Mouse (Mus musculus) mesoderm, embryonic 11.5 days (tissue): ENCODE measurements around the gene Rptor.

Experiments
- DNase-seq: peaks from one replicate; pipeline ENCODE4 v3.0.0-alpha.2; 2012; ENCODE audit warnings: low read depth, low spot score

Rptor gene

DNA sequence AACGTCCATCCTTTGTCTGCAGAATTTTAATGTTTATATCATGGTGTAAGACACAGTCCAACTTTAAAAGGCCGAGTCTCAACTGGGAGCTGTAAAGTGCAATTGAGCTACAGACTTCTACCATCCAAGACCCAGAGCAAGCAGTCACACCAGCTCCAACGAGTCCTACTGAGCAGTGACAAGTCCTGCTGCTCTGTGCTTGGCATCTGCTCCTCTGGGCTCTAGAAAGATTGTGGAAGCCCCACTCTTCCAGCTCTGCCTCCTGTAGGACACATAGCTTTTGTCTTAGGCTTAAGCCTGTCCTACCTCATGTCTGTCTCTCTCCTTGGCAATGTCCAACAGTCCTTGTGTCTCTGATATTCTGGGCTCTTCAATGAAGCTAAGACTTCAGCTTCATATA lies 84.6 kb downstream of the Rptor start:
- no peak for DNase-seq

DNA sequence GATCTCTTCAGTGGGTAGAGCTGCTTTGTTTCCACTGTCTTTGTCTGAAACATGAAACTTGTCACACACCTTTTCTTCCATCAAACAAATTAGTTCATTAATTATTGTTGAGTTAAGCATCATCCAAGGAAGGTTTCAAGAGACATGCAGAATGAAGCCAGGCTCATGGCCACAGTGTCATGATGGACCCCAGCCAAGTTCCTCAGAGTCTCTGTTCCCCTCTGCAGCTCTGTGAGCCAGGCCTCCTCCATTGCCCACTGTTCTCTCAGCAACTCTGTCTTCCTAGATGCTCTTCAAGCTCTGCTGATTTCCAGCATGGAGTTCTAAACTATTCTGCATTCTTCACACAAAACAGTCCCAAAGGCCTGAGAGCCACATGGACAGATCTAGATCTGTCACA lies 85.3 kb downstream of the Rptor start:
- no peak for DNase-seq

DNA sequence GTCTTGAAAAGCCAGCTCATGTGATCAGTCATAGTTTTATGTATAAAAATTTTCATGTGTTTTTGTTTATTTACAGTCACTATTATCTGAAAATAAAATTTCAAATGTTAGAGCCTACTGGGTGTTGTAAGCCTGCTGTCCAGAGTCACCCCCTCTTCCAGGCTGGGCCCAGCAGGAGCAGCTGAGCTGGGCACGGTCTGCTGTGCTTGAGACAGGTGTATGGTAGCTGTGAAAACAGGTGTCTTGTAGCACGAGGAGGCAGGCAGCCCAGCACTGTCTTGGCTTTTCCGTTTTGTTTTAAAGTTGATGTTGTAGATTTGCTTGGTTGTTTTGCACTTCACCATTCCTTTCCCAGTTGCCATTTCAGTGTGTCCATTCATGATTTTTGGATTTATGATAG lies 87.2 kb downstream of the Rptor start:
- no peak for DNase-seq

DNA sequence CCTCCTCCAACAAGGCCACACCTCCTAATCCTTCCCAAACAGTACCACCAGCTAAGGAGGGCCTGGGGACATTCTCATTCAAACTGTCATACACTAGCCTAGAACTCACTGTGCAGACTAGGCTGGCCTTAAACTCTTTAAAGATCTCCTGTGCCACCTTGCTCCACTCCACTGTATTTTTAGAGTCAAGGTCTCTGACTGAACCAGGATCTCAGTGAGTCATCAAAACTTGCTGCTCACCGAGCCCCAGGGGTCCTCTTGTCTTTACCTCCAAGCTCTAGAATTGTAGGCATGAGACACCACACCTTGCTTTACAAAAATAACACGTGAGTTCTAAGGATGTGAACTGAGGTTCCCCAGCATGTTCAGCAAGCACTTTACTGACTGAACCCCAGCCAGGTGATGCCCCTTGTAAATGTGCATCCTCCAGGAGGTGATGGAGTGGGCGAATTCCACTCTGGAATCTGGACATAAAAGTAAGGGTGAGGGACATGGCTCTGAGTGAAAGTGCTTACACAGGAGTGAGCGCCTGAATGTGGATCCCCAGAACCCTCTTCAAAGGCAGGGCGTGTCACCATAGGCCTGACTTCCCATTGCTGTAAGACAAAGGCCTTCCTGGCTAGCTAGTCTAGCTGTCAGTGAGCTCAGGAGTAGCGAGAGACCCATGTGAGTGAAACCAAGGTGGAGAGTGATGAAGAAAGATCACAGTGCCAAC lies 89.6 kb downstream of the Rptor start:
- DNase-seq, result no peak

DNA sequence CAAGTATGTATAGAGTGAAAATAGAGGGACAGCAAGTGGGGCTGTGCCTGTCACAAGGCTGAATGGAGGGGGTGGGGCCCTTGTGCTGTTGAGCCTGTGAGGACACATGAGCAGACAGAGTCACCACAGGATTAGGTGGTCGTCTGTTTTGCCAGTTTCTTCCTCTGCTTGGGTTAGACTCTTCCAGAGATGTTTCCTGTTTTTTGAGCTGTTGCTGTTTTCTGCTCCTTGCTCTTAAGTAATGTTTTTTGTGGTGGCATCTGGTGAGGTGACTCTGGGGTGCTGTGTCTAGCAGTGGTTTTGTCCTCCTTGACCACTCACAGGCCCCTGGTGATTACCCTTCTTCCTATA lies 90.2 kb downstream of the Rptor start:
- no peak for DNase-seq

DNA sequence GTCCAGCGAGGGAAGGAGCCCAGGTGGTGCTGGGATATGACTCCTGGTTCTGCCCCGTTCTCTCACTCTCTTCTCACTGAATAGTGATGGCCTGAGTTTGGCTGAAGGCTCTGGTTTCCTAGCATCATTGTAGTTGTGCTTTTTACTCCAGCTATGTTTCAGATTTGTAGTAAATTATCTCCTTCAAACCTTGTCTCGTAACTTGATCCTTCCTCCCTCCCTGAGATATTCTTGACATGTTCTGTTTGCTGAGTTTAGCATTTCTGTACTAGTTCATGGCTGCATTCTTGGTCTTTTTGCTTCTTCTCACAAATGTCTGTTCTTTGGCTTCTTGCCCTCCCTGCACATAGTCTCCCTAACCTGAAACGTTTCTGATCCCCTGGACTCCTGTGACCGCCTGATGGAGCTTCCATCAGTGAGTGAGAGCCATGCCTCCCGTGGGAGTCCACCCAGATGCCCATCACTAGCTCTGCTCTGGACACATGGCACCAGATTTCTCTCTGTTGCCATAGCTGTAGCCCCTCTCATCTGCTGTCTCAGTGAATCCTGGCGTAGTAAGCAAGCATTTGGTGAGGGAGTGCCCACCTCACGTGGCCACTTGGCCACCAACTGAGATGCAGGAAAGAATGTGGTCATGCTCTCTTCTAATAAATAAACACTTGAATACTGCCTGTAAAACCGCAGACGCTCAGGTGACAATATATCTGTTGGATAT lies 91.6 kb downstream of the Rptor start:
- DNase-seq, result peak; percentile 20

DNA sequence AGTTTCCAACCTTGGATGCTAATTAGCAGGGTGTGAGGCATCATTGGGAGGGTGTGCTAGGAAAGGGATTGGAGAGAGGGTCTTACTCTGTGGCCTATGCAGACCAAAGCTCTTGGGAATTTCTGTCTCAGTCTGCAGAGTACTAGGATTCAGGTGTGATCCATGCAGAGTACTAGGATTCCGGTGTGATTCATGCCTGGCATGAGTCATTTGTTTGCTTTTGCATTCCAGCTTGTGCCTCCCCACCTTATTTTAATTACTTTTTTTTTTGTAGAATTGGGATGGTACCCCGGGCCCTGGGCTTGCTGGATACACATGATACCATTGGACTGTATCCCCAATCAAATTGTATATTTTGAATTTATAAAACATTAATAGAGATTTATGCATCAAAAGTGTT lies 93.7 kb downstream of the Rptor start:
- DNase-seq, result no peak

DNA sequence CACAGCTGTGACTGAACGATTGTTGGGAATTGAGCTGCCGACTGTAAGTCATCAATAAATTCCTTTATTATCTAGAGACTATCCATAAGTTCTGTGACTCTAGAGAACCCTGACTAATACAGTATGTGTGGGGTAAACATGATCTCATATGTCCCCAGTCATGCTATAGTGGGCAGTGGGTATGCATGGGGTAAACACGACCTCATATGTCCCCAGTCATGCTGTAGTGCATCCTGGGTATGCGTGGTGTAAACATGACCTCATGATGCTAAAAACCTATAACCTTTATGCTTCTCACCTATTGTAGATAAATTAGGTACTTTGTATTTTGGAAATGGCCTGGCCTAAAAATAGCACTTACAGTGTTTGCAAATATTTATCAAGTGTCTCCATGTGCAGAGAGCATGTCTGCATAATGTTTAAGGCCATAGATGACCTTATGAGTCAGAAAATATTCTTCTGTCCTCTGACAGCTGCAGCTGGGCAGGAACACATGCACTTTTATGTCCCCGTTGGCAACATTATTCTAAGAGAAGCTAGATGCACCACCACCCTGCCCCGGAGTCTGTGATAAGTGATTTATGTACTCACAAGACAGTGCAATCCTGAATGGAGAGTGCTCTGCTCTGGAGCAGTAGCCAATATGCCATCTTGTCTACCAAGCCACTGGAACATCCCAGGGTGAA lies 102.8 kb downstream of the Rptor start:
- no peak for DNase-seq

DNA sequence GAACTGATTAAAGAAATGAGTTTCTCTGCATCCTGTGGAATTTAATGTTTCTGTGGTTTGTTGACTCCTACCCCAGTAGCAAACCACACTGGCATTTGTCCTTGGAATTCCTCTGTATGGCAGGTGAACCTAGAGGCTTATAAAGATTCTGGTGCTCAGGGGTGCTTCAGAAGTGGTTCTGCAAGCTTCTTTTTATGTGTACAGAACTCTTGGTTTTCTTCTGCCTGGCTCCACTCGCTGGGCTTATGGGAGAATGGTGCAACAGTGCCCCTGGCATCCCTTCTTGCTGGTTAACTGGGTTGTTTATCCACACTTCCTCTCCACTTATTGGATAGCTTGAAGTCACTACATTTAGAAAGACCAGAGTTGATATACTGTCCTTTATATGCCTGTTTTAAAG lies 104.6 kb downstream of the Rptor start:
- DNase-seq, result no peak

DNA sequence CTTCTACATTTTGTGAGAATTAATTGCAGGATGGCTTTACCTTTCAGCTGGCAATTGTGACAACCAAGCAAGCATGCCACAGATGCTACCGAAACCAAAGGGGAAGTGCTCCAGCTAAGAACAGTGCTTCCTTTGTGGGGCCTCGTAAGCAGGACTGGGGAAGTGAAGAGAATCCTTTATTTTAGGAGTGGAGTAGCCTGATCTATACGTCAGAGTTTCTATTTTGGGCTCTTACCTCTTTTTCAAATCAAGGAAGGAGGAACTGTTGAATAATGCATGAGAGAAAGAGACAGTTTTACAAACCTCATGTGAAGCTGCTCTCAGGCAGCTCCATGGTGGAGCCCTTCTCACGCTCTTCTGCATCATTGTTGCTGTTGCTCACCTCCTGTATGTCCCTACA lies 106.5 kb downstream of the Rptor start:
- peak; percentile 16 for DNase-seq

DNA sequence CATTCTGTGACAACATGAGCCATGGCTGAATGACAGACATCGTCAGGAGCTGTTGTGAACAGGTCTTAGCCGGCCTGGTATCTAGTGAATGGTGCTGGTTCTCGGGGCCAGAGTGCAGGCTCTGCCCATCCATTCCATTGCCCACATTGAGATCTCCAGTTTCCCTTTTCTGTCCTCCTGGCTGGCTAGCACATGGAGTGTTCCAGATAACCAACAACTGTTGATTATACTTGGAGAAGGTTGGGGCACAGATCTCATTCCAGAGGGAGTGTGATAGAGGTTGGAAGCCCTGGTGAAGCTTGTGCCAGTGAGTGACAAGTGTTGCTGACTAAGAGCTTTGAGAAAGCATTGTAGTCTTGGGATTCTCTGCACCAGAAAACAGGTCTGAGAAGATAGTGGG lies 107.6 kb downstream of the Rptor start:
- no peak for DNase-seq

DNA sequence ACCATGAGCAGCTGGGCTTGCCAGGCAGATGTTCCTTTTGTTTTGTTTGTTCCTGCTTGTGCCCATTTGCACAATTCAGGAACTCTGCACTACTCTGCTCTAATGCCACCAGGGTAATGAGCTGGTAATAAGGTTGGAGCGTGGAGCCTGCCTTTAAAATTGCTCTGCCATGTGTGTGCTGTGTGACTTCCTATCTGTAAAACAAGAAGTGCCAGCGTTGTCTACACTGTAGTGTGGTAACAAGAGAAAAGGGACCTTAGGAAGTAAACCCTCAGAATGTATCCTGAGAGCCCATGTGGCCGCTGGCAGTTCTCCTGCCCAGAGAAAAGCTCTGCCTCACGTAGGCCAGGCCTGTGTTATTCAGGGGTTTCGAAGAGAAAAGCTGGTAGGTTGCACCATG lies 108.1 kb downstream of the Rptor start:
- no peak for DNase-seq

DNA sequence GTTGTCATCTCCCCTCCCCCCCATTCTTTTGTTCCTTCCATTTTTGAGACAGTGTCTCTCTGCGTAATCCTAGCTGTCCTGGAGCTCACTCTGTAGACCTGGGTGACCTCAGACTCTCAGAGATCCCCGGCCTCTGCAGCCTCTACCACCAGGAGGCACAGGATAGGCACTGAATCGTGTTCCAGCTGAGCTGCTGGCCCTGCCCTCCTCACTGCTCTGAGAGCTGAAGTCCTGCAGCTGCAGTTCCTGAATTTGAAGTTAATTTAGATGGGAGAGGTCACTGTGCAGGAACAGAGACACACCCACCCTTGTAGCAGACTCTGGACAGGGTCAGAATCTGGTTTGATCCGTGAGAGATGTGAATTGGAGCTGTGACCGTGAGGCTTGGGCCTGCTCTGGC lies 112.7 kb downstream of the Rptor start:
- DNase-seq, result no peak

DNA sequence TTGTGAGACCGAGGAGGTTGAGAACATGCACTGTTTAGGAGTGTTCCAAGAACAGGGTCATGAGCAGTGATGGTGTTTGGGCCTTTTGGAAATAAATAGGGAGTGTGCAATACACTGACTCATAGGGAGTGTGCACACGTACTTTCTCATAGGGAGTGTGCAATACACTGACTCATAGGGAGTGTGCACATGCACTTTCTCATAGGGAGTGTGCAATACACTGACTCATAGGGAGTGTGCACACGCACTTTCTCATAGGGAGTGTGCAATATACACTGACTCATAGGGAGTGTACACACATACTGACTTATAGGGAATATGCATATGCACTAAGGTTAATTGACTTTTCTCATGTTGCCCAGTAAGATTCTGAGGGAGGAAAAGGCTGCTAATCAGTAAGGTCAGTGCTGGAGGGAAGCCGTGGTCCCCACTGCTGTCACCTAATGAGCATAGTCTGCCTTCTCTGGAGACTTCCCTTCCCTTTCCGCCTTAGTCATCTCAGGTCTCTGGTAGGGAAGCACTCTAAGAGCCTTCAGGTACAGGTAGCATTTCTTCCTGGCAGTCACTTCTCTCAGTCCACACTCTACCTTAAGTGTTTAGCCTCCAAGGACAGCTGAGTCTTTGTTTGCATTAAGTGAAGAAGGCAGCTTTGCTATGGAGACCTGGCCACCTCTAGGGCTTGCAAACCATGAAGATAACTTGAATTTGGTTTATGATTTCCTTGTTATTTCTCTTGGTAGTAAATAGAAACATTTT lies 113.3 kb downstream of the Rptor start:
- DNase-seq, result no peak

DNA sequence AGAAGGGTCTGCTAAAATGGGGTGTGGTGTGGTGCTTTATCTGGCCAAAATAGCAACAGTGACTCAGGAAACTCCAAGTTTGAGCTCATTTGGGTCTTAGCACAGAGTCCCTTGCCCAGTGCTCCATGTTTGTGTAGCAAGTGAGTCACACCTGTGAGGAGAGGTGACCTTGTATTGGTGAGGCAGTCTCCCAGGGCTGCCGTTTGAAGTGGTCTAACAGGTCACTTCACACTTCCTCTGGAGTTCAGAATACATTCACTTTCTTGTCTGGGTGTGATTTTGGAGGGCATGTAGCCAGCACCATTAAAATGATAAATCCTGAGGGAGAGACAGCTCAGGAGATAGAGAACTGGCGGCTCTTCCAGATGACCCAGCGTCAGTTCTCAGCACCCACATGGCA lies 115.4 kb downstream of the Rptor start:
- DNase-seq, result no peak

DNA sequence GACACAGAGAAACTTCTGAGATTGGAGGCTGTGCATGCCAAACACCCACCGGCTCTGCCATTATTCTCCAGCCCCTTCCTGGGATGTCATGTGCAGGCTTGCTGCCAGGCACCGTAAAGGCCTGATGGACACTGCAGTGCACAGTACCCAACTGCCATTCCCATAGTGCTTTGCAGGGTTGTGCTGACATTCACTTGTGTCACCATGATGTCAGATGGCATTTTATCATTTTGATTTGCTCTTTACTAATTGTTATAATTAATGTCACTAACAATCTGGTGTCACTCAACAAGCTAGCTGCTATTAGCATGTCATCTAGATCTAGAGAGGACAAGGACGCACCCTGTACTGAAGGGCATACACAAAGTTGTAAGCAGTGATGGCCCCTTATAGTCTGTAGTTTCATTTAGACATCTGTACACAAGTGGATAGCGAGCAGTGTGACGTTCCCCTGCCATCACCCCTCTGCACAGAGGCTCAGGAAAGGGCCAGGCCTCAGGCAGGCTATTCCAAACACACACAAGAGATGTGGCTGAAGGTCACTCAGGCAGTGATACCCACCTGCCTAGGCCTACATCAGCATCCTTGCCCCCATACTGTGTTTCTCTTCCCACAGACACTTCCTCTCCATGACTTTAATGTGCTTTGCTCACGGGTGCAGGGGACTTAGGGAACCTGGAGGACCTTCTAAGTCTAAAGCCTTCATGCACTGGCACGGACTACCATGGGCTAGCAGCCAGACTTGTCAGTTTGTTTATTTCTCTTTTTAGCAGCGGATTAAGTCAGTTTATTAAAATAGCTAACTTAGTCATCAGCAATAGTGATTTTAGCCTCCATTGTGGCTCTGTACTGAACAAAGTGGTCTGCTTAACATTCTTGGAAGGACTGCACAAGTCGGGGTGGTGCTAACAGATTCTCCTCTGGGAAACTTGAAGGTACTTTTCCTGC lies 117.7 kb downstream of the Rptor start:
- no peak for DNase-seq

DNA sequence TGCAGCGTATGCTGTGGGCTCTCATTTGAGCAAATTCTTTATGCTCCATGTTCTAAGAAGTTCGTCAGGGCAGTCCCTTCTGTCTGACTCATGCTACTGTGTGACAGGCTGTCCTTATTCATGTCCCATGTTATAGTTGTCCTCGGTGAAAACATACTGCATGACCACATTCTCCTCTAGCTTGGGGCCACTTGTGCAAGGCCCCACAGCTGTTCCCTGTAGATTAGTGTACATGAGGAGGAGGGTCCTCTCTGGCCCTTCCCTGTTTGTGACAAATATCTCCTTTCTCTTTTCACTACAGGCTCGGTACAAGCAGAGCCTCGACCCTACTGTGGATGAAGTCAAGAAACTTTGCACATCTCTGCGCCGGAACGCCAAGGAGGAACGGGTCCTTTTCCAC lies 122.0 kb downstream of the Rptor start:
- DNase-seq, result no peak

DNA sequence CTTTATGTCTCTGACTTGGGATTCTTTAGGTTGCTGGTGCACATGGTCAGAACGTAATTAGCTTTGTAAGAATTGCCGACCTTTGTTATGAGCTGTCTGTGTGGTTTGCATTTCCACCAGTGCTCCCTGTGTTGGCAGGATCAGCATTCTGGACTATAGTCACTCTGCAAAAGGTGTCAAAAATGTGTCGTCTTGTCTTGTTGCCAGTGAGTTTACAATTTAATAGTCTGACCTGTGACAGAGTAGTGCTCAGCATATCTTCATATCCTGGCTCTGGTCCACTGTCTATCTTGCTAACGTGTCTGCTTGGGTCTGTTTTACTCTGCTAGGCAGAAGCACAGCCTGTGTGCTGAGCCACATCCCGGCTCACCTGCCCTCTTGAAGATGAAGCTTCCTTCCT lies 128.7 kb downstream of the Rptor start:
- no peak for DNase-seq

DNA sequence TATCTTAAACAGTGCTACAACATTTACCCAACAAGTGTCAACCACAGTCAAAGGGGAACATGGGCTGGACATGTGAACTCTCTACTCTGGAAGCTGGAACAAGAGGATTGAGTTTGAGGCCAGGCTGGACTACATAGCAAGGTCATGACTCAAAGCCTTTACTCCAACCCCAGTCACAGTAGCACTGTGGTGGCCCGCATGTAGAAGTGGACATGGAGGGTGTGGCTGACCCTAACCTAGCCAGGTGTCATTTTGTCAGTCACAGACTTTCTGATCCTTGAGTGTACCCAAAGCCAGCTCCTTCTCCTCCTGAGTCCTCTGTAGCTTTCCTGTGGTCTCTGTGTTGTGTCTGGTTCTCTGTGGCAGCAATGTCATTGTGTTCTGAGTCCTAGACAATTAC lies 129.7 kb downstream of the Rptor start:
- DNase-seq, result no peak

DNA sequence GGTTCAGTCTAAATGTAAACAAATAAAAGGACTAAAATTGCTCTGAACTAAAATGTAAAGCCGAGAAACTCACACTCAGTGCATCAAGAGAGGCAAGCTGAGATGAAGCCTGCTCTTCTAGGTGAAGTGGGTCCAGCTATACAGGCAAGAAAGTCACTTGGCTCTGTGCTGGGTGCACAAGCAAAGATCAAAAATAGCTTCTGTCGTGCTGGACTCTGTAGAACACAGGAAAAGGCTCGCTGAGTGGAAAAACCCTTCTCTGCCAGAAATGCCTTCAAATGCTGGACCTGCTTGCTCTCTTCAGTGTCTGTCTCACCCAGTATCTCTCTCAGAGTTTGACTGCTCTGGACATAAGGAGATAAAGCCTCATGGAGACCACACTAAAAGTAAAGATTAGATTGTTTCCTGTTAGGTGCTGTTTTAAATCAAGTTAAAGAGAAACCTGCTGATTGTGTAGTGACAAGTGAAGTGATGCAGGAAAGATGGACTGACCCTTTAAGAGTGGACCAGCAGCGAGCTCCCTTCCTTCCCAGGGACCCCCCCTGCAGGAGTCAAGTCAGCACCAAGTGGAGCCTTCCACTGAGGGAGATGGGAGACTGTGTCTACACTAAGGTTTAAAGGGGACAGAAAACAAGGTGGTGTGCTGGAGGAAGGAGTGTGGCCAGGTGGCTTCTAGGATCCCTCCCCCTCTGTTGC lies 130.4 kb downstream of the Rptor start:
- DNase-seq, result no peak

DNA sequence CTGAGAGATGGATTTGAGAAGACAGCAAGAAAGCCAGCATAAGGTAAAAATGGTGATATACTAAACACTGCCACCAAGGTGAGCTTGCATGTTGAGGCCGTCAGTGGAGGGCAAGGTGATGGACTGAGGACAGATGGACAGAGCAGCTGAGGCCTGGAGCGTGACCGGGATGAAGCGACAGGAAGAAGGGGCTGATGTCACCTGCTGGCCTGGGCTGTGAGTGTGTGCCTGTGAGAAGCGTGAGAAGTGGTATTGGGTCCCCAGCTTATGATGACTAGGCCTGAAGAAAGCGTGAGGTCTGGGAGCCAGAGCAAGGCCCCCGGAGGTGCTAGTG lies 130.9 kb downstream of the Rptor start:
- no peak for DNase-seq
